Mouse (Mus musculus) neural tube, embryonic 11.5 days (tissue): ENCODE results near the gene Plagl1. TPM values are rescaled to one million over a fixed set of nuclear protein-coding genes. Genes with fewer than 3 reads are reported as not detected.

ENCODE experiments used
- ATAC-seq: fragments of 200-750 bp; cut with Nextera tagmentation; 2 replicates; pipeline ENCODE4 v1.8.0; 2017; ENCODE audit warnings: moderate number of reproducible peaks, mild to moderate bottlenecking, moderate TSS enrichment, moderate library complexity; ENCODE audit not compliant: insufficient read depth, low FRiP score, low TSS enrichment
- DNase-seq: peaks from one replicate; pipeline ENCODE4 v3.0.0-alpha.2; 2015; ENCODE audit warnings: low spot score
- H3K27ac ChIP-seq: fragments of 300-500 bp; sonication (generic); 2 replicates; pipeline ENCODE4 v1.5.1; 2014; ENCODE audit warnings: low read depth, mild to moderate bottlenecking, low read length
- H3K27me3 ChIP-seq: fragments of 300-500 bp; sonication (generic); 2 replicates; pipeline ENCODE4 v1.6.1; 2014; ENCODE audit warnings: mild to moderate bottlenecking, low read length, mixed read lengths; ENCODE audit not compliant: control insufficient read depth, insufficient read depth
- H3K36me3 ChIP-seq: fragments of 300-500 bp; sonication (generic); 2 replicates; pipeline ENCODE4 v1.6.1; 2014; ENCODE audit warnings: mild to moderate bottlenecking, low read length, moderate library complexity, mixed read lengths; ENCODE audit not compliant: control insufficient read depth, insufficient read depth
- H3K4me1 ChIP-seq: fragments of 300-500 bp; sonication (generic); 2 replicates; pipeline ENCODE4 v1.6.1; 2014; ENCODE audit warnings: low read length, mixed read lengths; ENCODE audit not compliant: control insufficient read depth, insufficient read depth
- H3K4me2 ChIP-seq: fragments of 300-500 bp; sonication (generic); 2 replicates; pipeline ENCODE4 v1.6.1; 2014; ENCODE audit warnings: low read depth, mild to moderate bottlenecking, moderate library complexity
- H3K4me3 ChIP-seq: fragments of 300-500 bp; sonication (generic); 2 replicates; pipeline ENCODE4 v1.5.1; 2014; ENCODE audit warnings: low read depth, low read length
- H3K9ac ChIP-seq: fragments of 300-500 bp; sonication (generic); 2 replicates; pipeline ENCODE4 v1.6.1; 2014; ENCODE audit warnings: mild to moderate bottlenecking, low read length
- H3K9me3 ChIP-seq: fragments of 300-500 bp; sonication (generic); 2 replicates; pipeline ENCODE4 v1.6.1; 2016; ENCODE audit warnings: low read length; ENCODE audit not compliant: control insufficient read depth
- WGBS: fragments of 180-500 bp; shearing (Covaris S2); extraction: QIAGEN DNeasy Blood & Tissue Kit; methylation state at CpG from one replicate; pipeline ENCODE4 v1.1.7; 2014; 5-methylcytosine and 5-hydroxymethylcytosine counted together
- polyA plus RNA-seq: library from polyadenylated mRNA; unstranded; fragments of >200 nt; fragmentation: Nextera tagmentation; extraction: Ambion mirVana; gene quantifications from 2 replicates; pipeline ENCODE4 v1.2.1, GENCODE M21; 2014

Gene Plagl1
- polyA plus RNA-seq, 1 experiment from 2014 or later: 150 TPM

DNA sequence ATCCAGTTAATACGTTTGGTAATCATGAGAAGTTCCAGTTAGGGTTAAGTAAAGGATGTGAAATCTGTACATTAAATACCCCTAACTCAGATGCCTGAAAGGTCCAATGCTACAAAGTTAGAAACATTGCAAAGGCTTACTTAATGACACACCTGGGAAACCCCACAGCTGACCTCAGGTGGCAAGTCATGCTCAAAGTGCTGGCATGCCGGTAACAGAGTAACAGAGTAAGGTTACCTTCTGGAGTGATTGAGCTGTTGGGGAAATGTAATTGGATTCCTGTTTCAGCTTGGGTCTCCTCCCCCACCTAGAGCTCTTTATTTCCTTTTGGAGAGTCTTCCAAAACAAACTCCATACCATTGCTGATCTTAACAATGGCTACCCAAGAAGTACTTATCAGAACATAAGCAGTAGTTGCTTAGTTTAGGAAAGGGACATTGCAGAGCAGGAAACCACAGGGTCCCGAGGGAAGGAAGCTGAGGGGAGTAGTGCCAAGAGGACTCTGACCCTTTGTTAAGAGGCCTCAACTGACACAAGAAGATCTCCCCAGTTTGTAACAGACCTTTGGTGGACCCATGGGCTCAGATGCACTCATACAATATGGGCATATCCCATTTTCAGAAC, 4.9 kb downstream of the Plagl1 start:
- 77% methylated on average over 3 of the region's 3 CpGs for WGBS
- DNase-seq (no peak), ATAC-seq (no peak)
- H3K27me3 ChIP-seq: peaks cover 16% of the 10 kb centered on the region
- H3K4me1 ChIP-seq: peaks cover 8% of the 10 kb centered on the region
- no peaks in the 10 kb centered on the region for H3K36me3 ChIP-seq
- H3K27ac ChIP-seq: no peak overlapping the region
- no peak overlapping the region for H3K9ac ChIP-seq
- no peak overlapping the region for H3K4me2 ChIP-seq
- H3K4me3 ChIP-seq: no peak overlapping the region
- no peaks in the 10 kb centered on the region for H3K9me3 ChIP-seq

DNA sequence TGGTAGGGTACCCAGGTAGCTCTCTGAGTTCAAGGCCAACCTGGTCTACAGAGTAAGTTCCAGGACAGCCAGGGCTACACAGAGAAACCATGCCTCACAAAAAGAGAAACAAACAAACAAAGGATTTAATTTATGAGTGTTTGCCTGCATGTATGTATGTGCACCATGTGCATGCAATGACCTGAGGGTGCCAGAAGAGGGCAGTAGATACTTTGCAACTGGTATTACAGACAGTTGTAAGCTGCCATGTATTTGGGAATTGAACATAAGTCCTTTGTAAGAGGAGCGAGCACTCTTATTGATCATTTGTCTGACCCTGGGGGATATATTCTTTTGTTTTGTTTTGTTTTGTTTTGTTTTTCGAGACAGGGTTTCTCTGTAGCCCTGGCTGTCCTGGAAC, 10.7 kb downstream of the Plagl1 start:
- WGBS: 89% methylated on average over 2 of the region's 2 CpGs
- Histone ChIP-seq H3K27me3 (no peaks in the 10 kb centered on the region), H3K4me3 (no peak overlapping the region), H3K9me3 (no peaks in the 10 kb centered on the region), H3K27ac (no peak overlapping the region), H3K4me1 (no peaks in the 10 kb centered on the region), H3K36me3 (no peaks in the 10 kb centered on the region), H3K9ac (no peak overlapping the region), H3K4me2 (no peak overlapping the region)
- ATAC-seq (no peak), DNase-seq (no peak)

DNA sequence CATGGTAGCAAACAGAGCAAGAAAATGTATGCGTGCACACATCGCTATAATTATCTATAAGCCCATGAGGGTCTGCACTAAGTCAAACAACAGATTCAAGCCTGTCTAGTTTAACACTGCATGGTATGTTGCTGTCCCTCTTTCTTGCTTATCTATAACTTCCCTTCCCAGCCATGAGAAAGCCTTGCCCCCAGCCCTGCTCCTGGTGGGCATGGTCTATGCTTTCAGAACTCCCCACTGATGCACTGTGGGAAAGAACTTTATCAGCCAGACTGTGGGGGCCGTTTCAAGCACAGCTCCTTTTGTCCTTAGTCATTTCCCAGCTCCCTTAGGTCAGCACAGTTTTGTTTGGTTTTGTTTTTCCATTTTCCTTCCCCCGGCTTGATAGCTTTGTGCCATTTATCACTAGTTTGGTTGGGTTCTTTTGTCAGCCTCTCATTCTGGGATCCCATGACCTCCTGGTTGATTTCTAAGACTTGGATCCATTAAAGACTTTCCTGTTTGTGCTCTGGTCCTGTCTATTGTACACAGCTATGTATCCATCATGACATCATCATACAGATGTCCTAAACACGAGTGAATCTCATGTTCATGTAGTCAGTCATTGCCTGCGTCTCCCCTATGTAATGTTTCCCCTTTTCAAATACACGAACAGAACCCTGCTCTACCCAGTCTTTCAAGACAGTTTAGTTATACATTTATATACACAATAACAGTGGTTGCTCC, 16.7 kb downstream of the Plagl1 start:
- ATAC-seq (no peak), DNase-seq (no peak)
- H3K9ac ChIP-seq: no peak overlapping the region
- no peak overlapping the region for H3K4me2 ChIP-seq
- 71% methylated on average over 7 of the region's 7 CpGs for WGBS
- H3K27ac ChIP-seq: no peak overlapping the region
- H3K4me1 ChIP-seq: no peaks in the 10 kb centered on the region
- no peaks in the 10 kb centered on the region for H3K36me3 ChIP-seq
- no peaks in the 10 kb centered on the region for H3K9me3 ChIP-seq
- H3K27me3 ChIP-seq: no peaks in the 10 kb centered on the region
- H3K4me3 ChIP-seq: no peak overlapping the region

DNA sequence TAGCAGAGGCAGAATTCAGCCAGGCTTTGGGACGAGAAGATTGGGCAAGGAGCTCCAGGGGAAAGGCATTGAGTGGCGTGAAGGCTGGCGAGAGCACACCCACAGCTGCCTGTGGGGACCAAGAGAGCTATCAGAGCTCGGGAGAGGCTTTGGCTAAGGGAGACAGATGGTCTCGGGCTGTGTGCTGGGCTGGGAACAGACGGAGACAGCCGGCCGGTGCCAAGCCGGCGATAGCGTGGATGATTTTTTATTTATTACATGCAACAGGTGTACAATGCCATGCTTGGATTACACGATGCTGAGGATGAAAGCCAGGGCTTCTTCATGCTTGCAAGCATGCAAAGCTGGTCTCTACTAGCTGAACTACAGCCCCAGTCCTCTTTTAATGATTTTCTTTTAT, 22.2 kb downstream of the Plagl1 start:
- no peaks in the 10 kb centered on the region for H3K4me1 ChIP-seq
- H3K27ac ChIP-seq: no peak overlapping the region
- no peaks in the 10 kb centered on the region for H3K36me3 ChIP-seq
- 58% methylated on average over 12 of the region's 12 CpGs for WGBS
- no peak overlapping the region for H3K4me3 ChIP-seq
- no peaks in the 10 kb centered on the region for H3K27me3 ChIP-seq
- no peak overlapping the region for H3K4me2 ChIP-seq
- ATAC-seq: peak; percentile 81
- H3K9me3 ChIP-seq: no peaks in the 10 kb centered on the region
- DNase-seq: no peak
- no peak overlapping the region for H3K9ac ChIP-seq

DNA sequence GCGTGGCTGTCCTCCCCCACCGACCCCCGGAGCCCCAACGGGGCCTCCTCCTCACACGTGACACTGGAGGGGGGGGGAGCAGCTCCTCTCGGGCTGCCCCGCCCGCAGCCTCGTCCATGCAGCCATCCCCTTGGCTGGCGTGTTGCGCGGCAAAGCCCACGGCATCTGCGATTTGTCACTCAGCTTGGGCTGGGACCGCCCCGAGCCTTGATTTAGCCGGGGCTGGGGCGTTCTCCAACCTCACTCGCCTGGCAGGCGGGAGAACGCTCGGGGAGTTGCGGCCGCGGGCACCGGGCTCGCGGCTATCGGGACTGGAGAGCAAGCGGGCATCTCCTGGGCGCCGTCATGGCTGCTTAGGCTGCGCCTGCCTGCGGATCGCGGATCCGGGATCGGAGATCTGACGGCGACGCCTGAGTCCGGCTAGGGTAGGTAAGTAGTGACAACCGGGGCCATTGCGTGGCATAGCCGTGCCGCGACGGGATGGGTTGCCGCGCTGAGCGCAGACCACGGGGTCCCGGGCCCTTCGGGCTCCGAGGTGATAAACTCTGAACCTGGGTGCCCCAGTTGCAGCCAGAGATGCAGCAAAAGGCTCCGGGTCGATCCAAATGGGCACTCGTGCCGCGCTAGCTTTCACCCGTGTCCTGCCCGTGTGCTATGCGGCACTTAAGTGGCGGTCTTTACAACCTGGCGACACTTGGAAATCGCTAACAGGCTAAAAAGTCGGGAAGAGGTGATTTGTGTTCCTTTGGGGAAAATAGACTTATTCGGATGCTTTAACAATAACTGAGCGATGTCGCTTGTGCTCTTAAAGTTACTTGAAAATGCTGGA, 30.5 kb downstream of the Plagl1 start:
- DNase-seq: peak; percentile 86
- Histone ChIP-seq H3K27ac (no peak overlapping the region), H3K27me3 (no peaks in the 10 kb centered on the region), H3K4me3 (peak overlapping the region; percentile 56), H3K4me2 (peak overlapping the region; percentile 44), H3K9me3 (peaks cover 14% of the 10 kb centered on the region), H3K36me3 (no peaks in the 10 kb centered on the region), H3K4me1 (no peaks in the 10 kb centered on the region), H3K9ac (peak overlapping the region; percentile 66)
- peak; percentile 92 for ATAC-seq
- 41% methylated on average over 70 of the region's 70 CpGs for WGBS

DNA sequence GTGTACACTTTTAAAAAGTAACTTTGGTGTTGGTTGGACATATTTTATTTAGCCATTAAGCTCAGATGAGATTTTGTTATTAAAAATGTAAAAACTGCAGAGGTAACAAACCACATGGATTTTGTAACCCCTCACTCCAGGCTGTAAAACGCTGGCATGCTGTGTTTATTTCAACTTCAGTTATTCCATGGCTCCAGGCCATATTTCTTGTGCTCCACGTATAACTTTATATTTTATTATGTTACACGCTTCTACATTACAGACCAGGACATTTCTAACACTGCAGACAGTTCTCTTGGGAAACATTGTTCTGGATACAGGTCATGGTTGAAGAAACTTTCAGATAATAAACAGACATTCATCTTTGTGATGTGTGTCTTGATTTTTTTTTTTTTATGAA, 32.7 kb downstream of the Plagl1 start:
- WGBS: 68% methylated on average over 3 of the region's 3 CpGs
- H3K27me3 ChIP-seq: no peaks in the 10 kb centered on the region

DNA sequence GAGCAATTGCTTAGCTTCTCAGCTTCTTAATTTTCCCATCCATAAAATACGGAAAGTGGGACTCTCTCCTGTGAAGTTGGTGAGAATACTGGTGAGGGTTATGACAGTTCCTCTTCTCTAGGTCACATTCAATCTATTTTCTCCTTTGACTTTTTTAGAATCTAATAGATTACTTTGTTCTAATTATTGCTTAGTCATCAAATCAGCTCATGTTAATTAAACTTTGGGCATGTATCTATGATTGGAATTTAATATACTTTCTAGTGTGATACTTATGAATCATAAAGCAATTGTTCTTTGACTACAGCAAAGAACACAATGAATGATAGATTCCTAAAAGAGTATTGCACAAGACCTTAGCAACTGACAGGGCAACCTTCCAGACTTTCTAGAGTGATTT, 38.6 kb downstream of the Plagl1 start:
- no peak overlapping the region for H3K9ac ChIP-seq
- H3K4me2 ChIP-seq: no peak overlapping the region
- H3K4me1 ChIP-seq: no peaks in the 10 kb centered on the region
- no peak for DNase-seq
- WGBS: 81% methylated on average over 1 of the region's 1 CpGs
- H3K27ac ChIP-seq: no peak overlapping the region
- no peak overlapping the region for H3K4me3 ChIP-seq
- no peaks in the 10 kb centered on the region for H3K27me3 ChIP-seq
- no peak for ATAC-seq
- no peaks in the 10 kb centered on the region for H3K9me3 ChIP-seq
- no peaks in the 10 kb centered on the region for H3K36me3 ChIP-seq

More for the DNA sequence above, 32.7 kb downstream of the Plagl1 start:
- Histone ChIP-seq H3K36me3 (no peaks in the 10 kb centered on the region), H3K4me2 (peak overlapping the region; percentile 29), H3K9ac (no peak overlapping the region), H3K4me1 (no peaks in the 10 kb centered on the region), H3K4me3 (no peak overlapping the region), H3K9me3 (peaks cover 14% of the 10 kb centered on the region), H3K27ac (no peak overlapping the region)
- ATAC-seq (no peak), DNase-seq (no peak)

DNA sequence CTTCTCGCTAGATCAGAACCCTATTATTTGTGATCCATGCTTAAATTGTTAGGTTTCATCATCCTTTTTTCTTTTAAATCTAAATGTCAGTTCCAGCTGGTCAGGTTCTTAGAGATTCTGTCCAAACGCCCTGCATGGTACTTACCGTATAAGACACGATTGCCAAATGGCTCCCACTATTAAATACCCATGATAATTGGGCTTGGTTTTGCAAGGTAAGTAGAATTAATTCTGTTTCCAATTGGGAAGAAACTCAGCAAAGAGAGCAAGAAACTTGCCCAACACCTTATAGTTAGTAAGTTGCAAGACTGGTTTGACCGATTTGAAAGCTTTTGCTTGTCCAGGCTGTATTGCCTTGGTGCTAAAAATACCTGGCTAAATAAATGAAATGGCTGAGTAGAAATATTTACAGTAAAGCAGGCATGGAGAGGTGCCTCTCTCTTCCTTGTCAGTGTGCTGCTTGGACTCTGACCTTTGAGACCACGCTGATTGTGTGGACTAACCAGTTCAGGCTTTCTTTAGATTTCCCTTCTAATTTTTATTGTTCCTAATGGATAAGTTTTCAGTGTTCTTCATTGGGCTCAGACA, 39.9 kb downstream of the Plagl1 start:
- no peaks in the 10 kb centered on the region for H3K36me3 ChIP-seq
- no peak overlapping the region for H3K4me2 ChIP-seq
- no peaks in the 10 kb centered on the region for H3K4me1 ChIP-seq
- H3K27me3 ChIP-seq: no peaks in the 10 kb centered on the region
- ATAC-seq (no peak), DNase-seq (no peak)
- H3K27ac ChIP-seq: no peak overlapping the region
- WGBS: 91% methylated on average over 6 of the region's 6 CpGs
- H3K9me3 ChIP-seq: no peaks in the 10 kb centered on the region
- H3K9ac ChIP-seq: no peak overlapping the region
- no peak overlapping the region for H3K4me3 ChIP-seq
